Mouse (Mus musculus) lung, embryonic 14.5 days (tissue): ENCODE results near the gene Gm42372. TPM values are rescaled to one million over a fixed set of nuclear protein-coding genes. Genes with fewer than 3 reads are reported as not detected.

Experiments used
- ATAC-seq: fragments of 200-750 bp; cut with Nextera tagmentation; 2 replicates; pipeline ENCODE4 v1.8.0; 2017; ENCODE audit warnings: mild to moderate bottlenecking, moderate TSS enrichment, moderate library complexity; ENCODE audit not compliant: insufficient read depth
- DNase-seq: peaks from one replicate; pipeline ENCODE4 v3.0.0-alpha.2; 2015
- H3K27ac ChIP-seq: fragments of 300-500 bp; sonication (generic); 2 replicates; pipeline ENCODE4 v1.5.1; 2014; ENCODE audit warnings: low read depth, mild to moderate bottlenecking, moderate library complexity
- H3K27me3 ChIP-seq: fragments of 300-500 bp; sonication (generic); 2 replicates; pipeline ENCODE4 v1.6.1; 2014; ENCODE audit warnings: low read length, control low read depth; ENCODE audit not compliant: insufficient read depth
- H3K36me3 ChIP-seq: fragments of 300-500 bp; sonication (generic); 2 replicates; pipeline ENCODE4 v1.6.1; 2014; ENCODE audit warnings: control low read depth; ENCODE audit not compliant: insufficient read depth
- H3K4me1 ChIP-seq: fragments of 300-500 bp; sonication (generic); 2 replicates; pipeline ENCODE4 v1.6.1; 2014; ENCODE audit warnings: antibody characterized with exemption, control low read depth; ENCODE audit not compliant: insufficient read depth
- H3K4me2 ChIP-seq: fragments of 300-500 bp; sonication (generic); 2 replicates; pipeline ENCODE4 v1.6.1; 2014; ENCODE audit warnings: mild to moderate bottlenecking
- H3K4me3 ChIP-seq: fragments of 300-500 bp; sonication (generic); 2 replicates; pipeline ENCODE4 v1.5.1; 2014; ENCODE audit warnings: low read depth, low read length
- H3K9ac ChIP-seq: fragments of 300-500 bp; sonication (generic); 2 replicates; pipeline ENCODE4 v1.6.1; 2014
- H3K9me3 ChIP-seq: fragments of 300-500 bp; sonication (generic); 2 replicates; pipeline ENCODE4 v1.6.1; 2016; ENCODE audit warnings: low read depth, low read length, control low read depth
- CTCF ChIP-seq: IDR thresholded peaks from 2 replicates; pipeline ENCODE4 v1.5.1; 2016; ENCODE audit warnings: antibody characterized with exemption, low read depth
- whole genome bisulfite sequencing: fragments of 180-500 bp; shearing (Covaris S2); extraction: QIAGEN DNeasy Blood & Tissue Kit; methylation state at CpG from one replicate; pipeline ENCODE4 v1.1.7; 2014; 5-methylcytosine and 5-hydroxymethylcytosine counted together
- polyA plus RNA-seq: library from polyadenylated mRNA; unstranded; fragments of >200 nt; fragmentation: Nextera tagmentation; extraction: Ambion mirVana; gene quantifications from 2 replicates; pipeline ENCODE4 v1.2.1, GENCODE M21; 2014

The Gm42372 gene
- polyA plus RNA-seq, 1 experiment from 2014 or later, result 0.09 TPM

DNA sequence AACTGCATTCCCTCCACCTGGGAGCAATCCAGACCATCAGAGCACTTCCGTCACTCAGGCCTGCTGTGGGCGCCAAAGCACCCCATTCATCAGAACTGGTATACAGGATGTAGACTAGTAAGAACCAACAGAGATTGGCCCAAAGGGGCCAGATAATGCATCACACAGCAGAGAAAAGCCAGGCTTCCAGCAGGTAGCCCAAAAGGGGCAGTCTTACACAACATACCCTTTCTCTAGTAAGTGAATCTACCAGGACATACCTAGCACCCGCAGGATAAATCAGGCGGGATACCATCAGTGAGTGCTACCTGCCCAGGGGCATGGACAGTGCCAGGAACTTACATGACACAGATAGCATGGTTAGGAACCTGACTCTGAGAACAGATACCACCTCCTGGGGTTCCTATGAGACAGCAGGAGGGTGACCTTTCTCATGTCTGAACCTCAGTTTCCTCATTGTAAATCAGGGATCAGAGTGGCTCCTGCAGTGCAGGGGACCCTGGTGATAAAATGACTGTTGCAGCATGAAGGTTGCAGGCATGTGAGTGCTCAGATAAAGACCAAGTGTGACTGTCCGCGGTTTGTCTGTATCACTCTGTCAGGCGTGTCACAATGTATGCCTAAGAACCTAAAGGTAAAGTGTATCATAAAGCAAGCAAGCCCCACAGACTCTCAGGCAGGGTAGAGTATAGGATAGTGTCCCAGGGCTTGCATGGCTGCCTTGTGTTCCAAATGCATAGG, 36.7 kb downstream of the Gm42372 start:
- TF ChIP-seq CTCF, result no peak
- Histone ChIP-seq H3K9ac (no peak overlapping the region), H3K36me3 (peaks cover 95% of the 10 kb centered on the region), H3K4me2 (no peak overlapping the region), H3K4me3 (no peak overlapping the region), H3K27ac (no peak overlapping the region), H3K4me1 (no peaks in the 10 kb centered on the region), H3K9me3 (no peaks in the 10 kb centered on the region), H3K27me3 (no peaks in the 10 kb centered on the region)
- 80% methylated on average over 7 of the region's 7 CpGs for WGBS
- DNase-seq (no peak), ATAC-seq (no peak)

DNA sequence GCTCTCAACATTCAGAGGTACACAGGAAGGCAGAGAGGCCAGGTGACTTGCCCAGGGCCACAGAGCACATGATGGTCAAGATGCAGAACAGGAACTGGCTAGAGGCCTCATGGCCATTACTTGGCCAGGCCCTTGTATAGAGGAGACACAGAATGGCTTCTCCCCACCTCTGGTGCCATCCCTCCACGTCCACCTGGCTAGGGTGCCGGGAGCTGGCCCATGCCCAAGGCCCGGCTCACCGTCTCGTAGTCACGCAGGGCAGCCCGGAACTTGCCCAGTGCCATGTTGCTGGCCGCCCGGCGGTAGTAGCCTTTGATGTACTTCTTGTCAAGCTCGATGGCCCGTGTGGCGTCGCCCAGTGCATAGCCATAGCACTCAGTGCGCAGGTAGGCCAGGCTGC, 39.3 kb downstream of the Gm42372 start:
- no peak for ATAC-seq
- 96% methylated on average over 15 of the region's 15 CpGs for WGBS
- H3K27ac ChIP-seq, result no peak overlapping the region
- H3K4me2 ChIP-seq, result no peak overlapping the region
- H3K36me3 ChIP-seq, result peaks cover 71% of the 10 kb centered on the region
- H3K9me3 ChIP-seq, result no peaks in the 10 kb centered on the region
- no peak for TF ChIP-seq CTCF
- H3K4me1 ChIP-seq, result no peaks in the 10 kb centered on the region
- DNase-seq, result no peak
- H3K27me3 ChIP-seq, result no peaks in the 10 kb centered on the region
- no peak overlapping the region for H3K4me3 ChIP-seq
- no peak overlapping the region for H3K9ac ChIP-seq

DNA sequence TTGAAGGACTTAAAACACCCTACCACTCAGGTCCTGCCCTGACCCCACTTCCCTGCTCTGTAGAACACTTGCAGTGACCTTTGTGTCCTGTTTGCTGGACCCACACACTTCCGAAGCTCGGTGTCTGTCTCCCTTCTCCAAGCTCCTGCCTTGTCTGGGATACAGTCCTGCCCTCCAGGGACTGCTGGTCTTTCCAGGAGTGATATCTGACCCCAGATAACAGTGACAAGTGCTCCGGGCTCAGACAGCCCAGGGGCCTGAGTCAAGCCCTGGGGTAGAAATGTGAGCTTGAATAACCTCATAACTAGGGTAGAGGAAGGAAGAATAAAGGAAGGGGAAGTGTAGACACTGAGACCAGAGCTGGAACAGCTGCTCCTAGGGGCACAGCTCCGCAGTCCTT, 40.8 kb downstream of the Gm42372 start:
- Histone ChIP-seq H3K4me2 (no peak overlapping the region), H3K27me3 (no peaks in the 10 kb centered on the region), H3K36me3 (peaks cover 58% of the 10 kb centered on the region), H3K27ac (peak overlapping the region; percentile 51; the same call in 1 of the 2 replicates), H3K9me3 (no peaks in the 10 kb centered on the region), H3K4me3 (no peak overlapping the region), H3K4me1 (no peaks in the 10 kb centered on the region), H3K9ac (no peak overlapping the region)
- DNase-seq (no peak), ATAC-seq (no peak)
- TF ChIP-seq CTCF, result no peak
- WGBS, result 66% methylated on average over 4 of the region's 4 CpGs

DNA sequence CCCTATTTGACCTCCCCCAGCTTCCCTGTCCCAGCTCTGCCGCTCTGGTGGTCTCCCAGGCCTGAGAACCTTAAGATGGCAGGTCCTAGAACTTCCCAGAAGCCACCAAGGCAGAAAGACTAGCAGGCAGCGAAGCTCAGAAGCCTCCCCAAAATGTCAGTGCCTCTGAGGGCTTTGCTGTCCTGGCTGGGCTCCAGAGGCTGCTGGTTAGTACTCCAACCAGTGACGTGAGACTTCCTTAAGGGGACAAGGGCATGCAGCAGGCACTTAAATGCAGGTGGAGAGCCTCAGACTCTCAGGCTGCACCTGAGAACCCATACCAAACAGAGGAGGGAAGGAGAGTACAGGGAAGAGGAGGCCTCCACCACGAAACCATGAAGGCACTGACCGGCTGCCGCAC, 41.3 kb downstream of the Gm42372 start:
- ATAC-seq (no peak), DNase-seq (peak; percentile 28)
- Histone ChIP-seq H3K4me3 (no peak overlapping the region), H3K4me1 (no peaks in the 10 kb centered on the region), H3K9me3 (no peaks in the 10 kb centered on the region), H3K9ac (no peak overlapping the region), H3K4me2 (no peak overlapping the region), H3K27ac (peak overlapping the region; percentile 51; the same call in 1 of the 2 replicates), H3K36me3 (peaks cover 54% of the 10 kb centered on the region), H3K27me3 (no peaks in the 10 kb centered on the region)
- WGBS, result 72% methylated on average over 6 of the region's 6 CpGs
- no peak for TF ChIP-seq CTCF

DNA sequence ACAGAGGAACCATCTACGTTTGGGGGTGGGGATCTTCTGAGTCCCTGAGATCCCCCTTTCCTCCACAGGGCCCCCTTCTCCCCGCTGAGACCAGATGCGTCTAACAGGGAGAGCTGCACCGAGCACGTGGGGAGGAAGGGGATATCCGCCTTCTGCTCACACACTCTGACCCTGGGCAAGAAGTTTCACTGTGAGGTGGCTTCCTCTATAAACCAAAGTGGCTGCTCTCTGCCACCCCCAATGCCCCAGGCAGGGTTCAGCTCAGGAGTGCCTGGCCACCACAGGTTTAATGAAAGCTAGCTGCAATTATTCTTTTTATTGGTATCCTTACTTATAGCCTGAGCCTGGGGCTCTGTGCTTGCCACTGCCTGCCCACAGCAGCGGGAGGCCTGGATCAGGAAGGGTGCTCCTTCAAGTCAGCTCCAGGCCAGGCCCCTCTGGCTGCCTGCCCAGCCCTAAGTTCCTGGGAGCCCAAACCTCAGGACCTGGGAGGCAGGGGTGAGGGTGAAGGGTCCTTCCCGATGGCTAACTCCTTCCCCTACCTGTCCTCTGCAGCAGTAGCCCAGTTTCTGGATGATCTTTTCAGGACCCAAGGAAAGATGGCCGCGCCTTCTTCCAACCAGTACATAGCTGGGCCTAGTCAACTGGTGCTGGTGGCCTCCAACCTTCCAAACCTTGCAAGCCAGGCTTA, 42.1 kb downstream of the Gm42372 start:
- WGBS, result 76% methylated on average over 10 of the region's 10 CpGs
- Histone ChIP-seq H3K27me3 (no peaks in the 10 kb centered on the region), H3K36me3 (peaks cover 47% of the 10 kb centered on the region), H3K4me3 (no peak overlapping the region), H3K27ac (peak overlapping the region; percentile 51; the same call in 1 of the 2 replicates), H3K9me3 (no peaks in the 10 kb centered on the region), H3K4me2 (peak overlapping the region; percentile 18; the same call in 1 of the 2 replicates), H3K4me1 (no peaks in the 10 kb centered on the region), H3K9ac (no peak overlapping the region; the same call in 1 of the 2 replicates)
- ATAC-seq (no peak), DNase-seq (peak; percentile 9)
- no peak for TF ChIP-seq CTCF

DNA sequence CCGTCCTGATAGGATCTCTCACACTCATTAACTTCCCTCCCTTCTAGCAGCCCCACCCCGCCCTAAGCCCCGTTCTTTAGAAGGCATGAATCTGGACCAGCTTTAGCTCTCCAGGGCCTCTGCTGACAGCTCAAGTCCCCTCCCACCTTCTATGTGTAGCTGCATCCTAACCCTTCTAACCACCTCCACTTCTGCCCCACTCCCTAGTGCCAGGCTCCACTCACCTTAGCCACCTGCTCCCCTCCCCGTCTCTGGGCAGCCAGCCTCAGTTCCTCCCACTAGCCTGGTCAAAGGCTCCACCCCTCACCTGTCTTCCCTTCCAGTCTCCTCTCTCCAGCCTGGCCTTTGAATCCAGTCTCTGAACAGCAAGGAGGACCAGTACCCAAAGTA, 42.6 kb downstream of the Gm42372 start:
- no peak for ATAC-seq
- TF ChIP-seq CTCF, result no peak
- DNase-seq, result no peak
- Histone ChIP-seq H3K36me3 (peaks cover 45% of the 10 kb centered on the region), H3K9ac (no peak overlapping the region), H3K4me3 (no peak overlapping the region), H3K4me2 (peak overlapping the region; percentile 70), H3K27me3 (no peaks in the 10 kb centered on the region), H3K4me1 (no peaks in the 10 kb centered on the region), H3K9me3 (no peaks in the 10 kb centered on the region), H3K27ac (peak overlapping the region; percentile 24; the same call in 1 of the 2 replicates)
- WGBS, result 62% methylated on average over 4 of the region's 4 CpGs

DNA sequence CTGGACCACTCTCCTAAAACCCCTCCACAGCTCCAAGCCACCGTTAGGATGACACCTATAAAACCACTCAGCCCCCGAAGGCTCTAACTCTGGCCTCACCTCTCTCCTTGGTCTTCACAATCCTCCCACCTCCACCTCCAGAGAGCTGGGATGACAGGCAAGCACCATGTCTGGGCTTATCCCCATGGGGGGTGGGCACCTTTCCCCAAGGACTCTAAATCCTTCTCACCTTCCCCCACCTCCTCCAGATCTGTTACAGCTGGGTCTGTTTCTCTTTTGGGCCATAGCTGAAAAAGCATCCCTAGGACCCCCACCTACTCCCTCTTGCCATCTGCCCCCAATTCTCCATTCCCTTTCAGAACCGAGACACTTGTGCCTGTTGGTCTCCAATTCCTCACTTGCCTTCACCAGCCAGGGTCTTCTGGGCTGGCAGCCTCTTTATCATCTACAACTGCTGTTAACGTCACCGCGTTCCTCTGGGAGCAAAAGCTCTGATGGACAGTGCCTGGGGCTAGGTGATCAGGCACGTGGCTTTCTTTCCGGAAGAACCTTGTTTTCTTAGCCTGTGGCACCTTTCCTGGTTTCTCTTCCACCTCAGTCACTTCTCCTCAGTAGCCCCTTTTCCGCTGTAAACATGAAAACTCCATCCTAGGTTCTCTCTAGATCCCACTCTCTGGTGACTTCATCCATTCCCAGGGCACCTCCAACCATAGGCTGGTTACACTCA, 43.2 kb downstream of the Gm42372 start:
- Histone ChIP-seq H3K4me3 (peak overlapping the region; percentile 71; the same call in 1 of the 2 replicates), H3K36me3 (peaks cover 45% of the 10 kb centered on the region), H3K4me2 (peak overlapping the region; percentile 70), H3K4me1 (no peaks in the 10 kb centered on the region), H3K27me3 (no peaks in the 10 kb centered on the region), H3K9me3 (no peaks in the 10 kb centered on the region), H3K9ac (peak overlapping the region; percentile 76), H3K27ac (no peak overlapping the region)
- no peak for TF ChIP-seq CTCF
- WGBS, result 67% methylated on average over 9 of the region's 9 CpGs
- DNase-seq (no peak), ATAC-seq (no peak)
